Mouse (Mus musculus): ENCODE results near the gene Gtse1.
"Not testable (repeated sequence)": the region's sequence is repeated elsewhere in the genome, so short reads cannot be mapped to it uniquely, and the experiment has no call there.

The Gtse1 gene

GRCm38 (mm10) chr15:85865913-85866312 is 6.4 kb downstream of the Gtse1 start:
- not testable (repeated sequence) for ATAC-seq (ENCODE audit: insufficient number of reproducible peaks, low FRiP score, low TSS enrichment)

- ATAC-seq (ENCODE audit: insufficient number of reproducible peaks, low FRiP score, low TSS enrichment): peak; percentile 68; the same call in 1 of the 2 replicates
Observed at GRCm38 (mm10) chr15:85867696-85868095, 8.2 kb downstream of the Gtse1 start.

GRCm38 (mm10) chr15:85877336-85877735 is 17.8 kb downstream of the Gtse1 start:
- no peak for ATAC-seq (ENCODE audit: insufficient number of reproducible peaks, low FRiP score, low TSS enrichment)

GRCm38 (mm10) chr15:85878848-85879497 is 19.4 kb downstream of the Gtse1 start, which contains the start of gene Trmu:
TSS of gene Trmu (plus strand) at chr15:85879312.
- peak; percentile 88 for ATAC-seq (ENCODE audit: insufficient number of reproducible peaks, low FRiP score, low TSS enrichment)

GRCm38 (mm10) chr15:85879498-85879895 is 20.0 kb downstream of the Gtse1 start:
- peak; percentile 5; the same call in 1 of the 2 replicates for ATAC-seq (ENCODE audit: insufficient number of reproducible peaks, low FRiP score, low TSS enrichment)

- ATAC-seq (ENCODE audit: insufficient number of reproducible peaks, low FRiP score, low TSS enrichment): no peak
Observed at GRCm38 (mm10) chr15:85885606-85886005, 26.1 kb downstream of the Gtse1 start.

GRCm38 (mm10) chr15:85889235-85889634 is 29.7 kb downstream of the Gtse1 start:
- no peak for ATAC-seq (ENCODE audit: insufficient number of reproducible peaks, low FRiP score, low TSS enrichment)

- ATAC-seq (ENCODE audit: insufficient number of reproducible peaks, low FRiP score, low TSS enrichment): no peak
Observed at GRCm38 (mm10) chr15:85891971-85892370, 32.4 kb downstream of the Gtse1 start.

- ATAC-seq (ENCODE audit: insufficient number of reproducible peaks, low FRiP score, low TSS enrichment): no peak
Observed at GRCm38 (mm10) chr15:85892498-85893118, 33.1 kb downstream of the Gtse1 start.

- ATAC-seq (ENCODE audit: insufficient number of reproducible peaks, low FRiP score, low TSS enrichment): no peak
Observed at GRCm38 (mm10) chr15:85893871-85894270, 34.3 kb downstream of the Gtse1 start.

- peak; percentile 37; the same call in 1 of the 2 replicates for ATAC-seq (ENCODE audit: insufficient number of reproducible peaks, low FRiP score, low TSS enrichment)
Observed at GRCm38 (mm10) chr15:85896284-85896683, 36.7 kb downstream of the Gtse1 start.

GRCm38 (mm10) chr15:85897113-85897512 is 37.6 kb downstream of the Gtse1 start:
- no peak for ATAC-seq (ENCODE audit: insufficient number of reproducible peaks, low FRiP score, low TSS enrichment)

GRCm38 (mm10) chr15:85899396-85899795 is 39.9 kb downstream of the Gtse1 start:
- ATAC-seq (ENCODE audit: insufficient number of reproducible peaks, low FRiP score, low TSS enrichment): no peak

- no peak for ATAC-seq (ENCODE audit: insufficient number of reproducible peaks, low FRiP score, low TSS enrichment)
Observed at GRCm38 (mm10) chr15:85900318-85900717, 40.8 kb downstream of the Gtse1 start.

- no peak for ATAC-seq (ENCODE audit: insufficient number of reproducible peaks, low FRiP score, low TSS enrichment)
Observed at GRCm38 (mm10) chr15:85900801-85901200, 41.3 kb downstream of the Gtse1 start.

GRCm38 (mm10) chr15:85902505-85902904 is 43.0 kb downstream of the Gtse1 start:
- ATAC-seq (ENCODE audit: insufficient number of reproducible peaks, low FRiP score, low TSS enrichment): no peak

- no peak for ATAC-seq (ENCODE audit: insufficient number of reproducible peaks, low FRiP score, low TSS enrichment)
Observed at GRCm38 (mm10) chr15:85903826-85904225, 44.3 kb downstream of the Gtse1 start.

GRCm38 (mm10) chr15:85908660-85909491 is 49.3 kb downstream of the Gtse1 start:
- no peak for ATAC-seq (ENCODE audit: insufficient number of reproducible peaks, low FRiP score, low TSS enrichment)

GRCm38 (mm10) chr15:85909492-85909829 is 49.9 kb downstream of the Gtse1 start:
- no peak for ATAC-seq (ENCODE audit: insufficient number of reproducible peaks, low FRiP score, low TSS enrichment)

- no peak for ATAC-seq (ENCODE audit: insufficient number of reproducible peaks, low FRiP score, low TSS enrichment)
Observed at GRCm38 (mm10) chr15:85909931-85910330, 50.4 kb downstream of the Gtse1 start.

GRCm38 (mm10) chr15:85913605-85914004 is 54.1 kb downstream of the Gtse1 start:
- no peak for ATAC-seq (ENCODE audit: insufficient number of reproducible peaks, low FRiP score, low TSS enrichment)
